Mouse (Mus musculus): Measurements from ENCODE around the gene Rngtt. TPM values are rescaled to one million over a fixed set of nuclear protein-coding genes. Genes with fewer than 3 reads are reported as not detected.
"Not testable (repeated sequence)": the region's sequence is repeated elsewhere in the genome, so short reads cannot be mapped to it uniquely, and the experiment has no call there.

Gene Rngtt
- polyA plus RNA-seq, 1 experiment: 6.3 TPM

GRCm38 (mm10) chr4:33284083-33284880 is 25.8 kb upstream of the Rngtt start:
- peaks cover 10% of the 10 kb centered on the region for H3K4me1 ChIP-seq
- no peaks in the 10 kb centered on the region for H3K36me3 ChIP-seq (replicated peaks; ENCODE audit: low read length)
- TF ChIP-seq GATA1 (IDR thresholded peaks at IDR 0.05; ENCODE audit: borderline replicate concordance, low read length) (no peak), FLI1 (IDR thresholded peaks at IDR 0.05; ENCODE audit: low read length) (no peak)

GRCm38 (mm10) chr4:33285448-33285847 is 24.7 kb upstream of the Rngtt start:
- Histone ChIP-seq H3K4me3 (replicated peaks) (no peak overlapping the region), H3K27me3 (replicated peaks) (peaks cover 6% of the 10 kb centered on the region), H3K9me3 (no peaks in the 10 kb centered on the region), H3K36me3 (replicated peaks; ENCODE audit: low read length) (no peaks in the 10 kb centered on the region), H3K4me1 (peaks cover 13% of the 10 kb centered on the region)
- TF ChIP-seq GATA1 (IDR thresholded peaks at IDR 0.05; ENCODE audit: borderline replicate concordance, low read length): no peak
- TF ChIP-seq FLI1 (IDR thresholded peaks at IDR 0.05; ENCODE audit: low read length): no peak

More at GRCm38 (mm10) chr4:33284083-33284880, 25.8 kb upstream of the Rngtt start:
- H3K4me3 ChIP-seq (replicated peaks): no peak overlapping the region
- H3K27me3 ChIP-seq (replicated peaks): peaks cover 6% of the 10 kb centered on the region
- H3K9me3 ChIP-seq: no peaks in the 10 kb centered on the region

GRCm38 (mm10) chr4:33289106-33289650 is 20.9 kb upstream of the Rngtt start:
- Histone ChIP-seq H3K27me3 (replicated peaks) (peaks cover 9% of the 10 kb centered on the region), H3K4me1 (peaks cover 8% of the 10 kb centered on the region; the same call in 1 of the 2 replicates), H3K9me3 (no peaks in the 10 kb centered on the region), H3K4me3 (replicated peaks) (peak overlapping the region; percentile 42), H3K36me3 (replicated peaks; ENCODE audit: low read length) (no peaks in the 10 kb centered on the region)
- TF ChIP-seq FLI1 (IDR thresholded peaks at IDR 0.05; ENCODE audit: low read length): no peak
- TF ChIP-seq GATA1 (IDR thresholded peaks at IDR 0.05; ENCODE audit: borderline replicate concordance, low read length): no peak

GRCm38 (mm10) chr4:33290002-33290401 is 20.1 kb upstream of the Rngtt start, which contains the start of gene Pnrc1:
Gene Pnrc1 (minus strand): TSS chr4:33290163.
- Histone ChIP-seq H3K27me3 (replicated peaks) (peaks cover 10% of the 10 kb centered on the region), H3K36me3 (replicated peaks; ENCODE audit: low read length) (no peaks in the 10 kb centered on the region), H3K9me3 (peaks cover 2% of the 10 kb centered on the region), H3K4me3 (replicated peaks) (peak within 1 kb of the TSS; percentile 46), H3K4me1 (peaks cover 9% of the 10 kb centered on the region; the same call in 1 of the 2 replicates)
- no peak for TF ChIP-seq GATA1 (IDR thresholded peaks at IDR 0.05; ENCODE audit: borderline replicate concordance, low read length)
- no peak for TF ChIP-seq FLI1 (IDR thresholded peaks at IDR 0.05; ENCODE audit: low read length)

GRCm38 (mm10) chr4:33290878-33291277 is 19.2 kb upstream of the Rngtt start:
- H3K36me3 ChIP-seq (replicated peaks; ENCODE audit: low read length): no peaks in the 10 kb centered on the region

GRCm38 (mm10) chr4:33292409-33293370 is 17.4 kb upstream of the Rngtt start:
- no peak for TF ChIP-seq FLI1 (IDR thresholded peaks at IDR 0.05; ENCODE audit: low read length)
- no peak for TF ChIP-seq GATA1 (IDR thresholded peaks at IDR 0.05; ENCODE audit: borderline replicate concordance, low read length)
- peaks cover 8% of the 10 kb centered on the region for H3K27me3 ChIP-seq (replicated peaks)
- H3K4me3 ChIP-seq (replicated peaks): peak overlapping the region; percentile 78
- peaks cover 12% of the 10 kb centered on the region; the same call in 1 of the 2 replicates for H3K4me1 ChIP-seq
- H3K9me3 ChIP-seq: peaks cover 8% of the 10 kb centered on the region
- H3K36me3 ChIP-seq (replicated peaks; ENCODE audit: low read length): no peaks in the 10 kb centered on the region

More at GRCm38 (mm10) chr4:33290878-33291277, 19.2 kb upstream of the Rngtt start:
- H3K27me3 ChIP-seq (replicated peaks): peaks cover 10% of the 10 kb centered on the region
- peaks cover 8% of the 10 kb centered on the region for H3K9me3 ChIP-seq
- peaks cover 12% of the 10 kb centered on the region; the same call in 1 of the 2 replicates for H3K4me1 ChIP-seq
- TF ChIP-seq GATA1 (IDR thresholded peaks at IDR 0.05; ENCODE audit: borderline replicate concordance, low read length): no peak
- no peak for TF ChIP-seq FLI1 (IDR thresholded peaks at IDR 0.05; ENCODE audit: low read length)
- no peak overlapping the region for H3K4me3 ChIP-seq (replicated peaks)

GRCm38 (mm10) chr4:33300891-33301665 is 9.0 kb upstream of the Rngtt start:
- H3K27me3 ChIP-seq (replicated peaks); H3K36me3 ChIP-seq (replicated peaks; ENCODE audit: low read length); H3K4me1 ChIP-seq; H3K4me3 ChIP-seq (replicated peaks): not testable (repeated sequence)
- H3K9me3 ChIP-seq: peaks cover 18% of the 10 kb centered on the region

GRCm38 (mm10) chr4:33303057-33303456 is 7.1 kb upstream of the Rngtt start:
- Histone ChIP-seq H3K36me3 (replicated peaks; ENCODE audit: low read length) (no peaks in the 10 kb centered on the region), H3K4me1 (peaks cover 19% of the 10 kb centered on the region), H3K9me3 (peaks cover 18% of the 10 kb centered on the region), H3K27me3 (replicated peaks) (no peaks in the 10 kb centered on the region), H3K4me3 (replicated peaks) (no peak overlapping the region)
- no peak for TF ChIP-seq FLI1 (IDR thresholded peaks at IDR 0.05; ENCODE audit: low read length)

- Histone ChIP-seq H3K27me3 (replicated peaks) (no peaks in the 10 kb centered on the region), H3K36me3 (replicated peaks; ENCODE audit: low read length) (peaks cover 3% of the 10 kb centered on the region), H3K4me1 (peaks cover 34% of the 10 kb centered on the region), H3K9me3 (peaks cover 18% of the 10 kb centered on the region), H3K4me3 (replicated peaks) (no peak overlapping the region)
- TF ChIP-seq GATA1 (IDR thresholded peaks at IDR 0.05; ENCODE audit: borderline replicate concordance, low read length) (no peak), FLI1 (IDR thresholded peaks at IDR 0.05; ENCODE audit: low read length) (no peak)
Measured at GRCm38 (mm10) chr4:33307146-33307545, 3.0 kb upstream of the Rngtt start.
